Mouse (Mus musculus) testis, postnatal 14 days (tissue): ENCODE measurements around the gene Nwd1.
"Not testable (repeated sequence)": the region's sequence is repeated elsewhere in the genome, so short reads cannot be mapped to it uniquely, and the experiment has no call there.

Experiments used
- DNase-seq: peaks from one replicate; pipeline ENCODE4 v3.0.0; 2021; ENCODE audit warnings: low spot score

Gene Nwd1

DNA sequence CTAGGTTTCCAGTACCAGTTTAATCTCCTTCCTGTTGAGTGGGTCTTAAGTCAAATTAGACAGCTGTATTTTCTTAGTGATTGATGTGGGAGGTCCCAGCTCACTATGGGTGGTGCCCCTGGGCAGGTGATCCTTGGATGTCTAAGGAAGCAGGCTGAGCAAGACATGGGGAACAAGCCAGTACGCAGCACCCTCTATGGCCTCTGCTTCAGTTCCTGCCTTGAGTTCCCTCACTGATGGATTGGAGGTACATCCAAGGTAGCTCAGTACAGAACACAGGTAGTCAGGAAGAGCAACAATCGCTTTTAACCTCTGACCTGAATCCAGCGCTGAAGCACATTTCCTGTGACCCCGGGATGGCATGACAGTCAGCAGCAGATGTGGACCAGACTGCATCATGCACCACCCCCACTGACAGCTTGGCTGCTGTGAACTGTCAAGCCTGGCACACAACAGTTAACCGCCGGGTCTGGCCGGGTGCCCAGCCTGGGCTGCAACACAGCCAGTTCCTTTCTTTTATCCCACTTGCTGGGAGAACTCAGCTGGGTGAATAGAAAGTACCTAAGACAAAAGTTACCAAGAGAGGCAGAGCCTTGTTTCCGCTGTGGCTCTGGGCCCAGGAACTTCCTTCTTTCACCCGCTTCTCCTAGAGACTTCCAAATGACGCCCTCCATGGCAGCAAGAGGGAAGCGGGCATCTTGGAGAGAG lies at the start of gene Nwd1:
TSS of gene Nwd1 (plus strand) at position 652 of the 708 bp plus-strand sequence.
- peak; percentile 64 for DNase-seq

DNA sequence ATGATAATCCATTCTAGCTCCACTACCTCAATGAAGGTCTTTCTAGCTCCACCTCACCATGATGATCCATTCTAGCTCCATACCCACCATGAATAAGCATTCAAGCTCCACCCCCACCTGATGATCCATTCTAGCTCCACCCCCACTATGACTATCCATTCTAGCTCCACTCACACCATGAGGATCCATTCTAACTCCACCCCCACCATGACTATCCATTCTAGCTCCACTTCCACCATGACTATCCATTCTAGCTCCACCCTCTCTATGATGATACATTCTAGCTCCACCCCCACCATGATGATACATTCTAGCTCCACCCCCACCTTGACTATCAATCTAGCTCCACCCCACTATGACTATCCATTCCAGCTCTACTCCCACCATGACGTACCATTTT lies 3.6 kb upstream of the Nwd1 start:
- DNase-seq: no peak

DNA sequence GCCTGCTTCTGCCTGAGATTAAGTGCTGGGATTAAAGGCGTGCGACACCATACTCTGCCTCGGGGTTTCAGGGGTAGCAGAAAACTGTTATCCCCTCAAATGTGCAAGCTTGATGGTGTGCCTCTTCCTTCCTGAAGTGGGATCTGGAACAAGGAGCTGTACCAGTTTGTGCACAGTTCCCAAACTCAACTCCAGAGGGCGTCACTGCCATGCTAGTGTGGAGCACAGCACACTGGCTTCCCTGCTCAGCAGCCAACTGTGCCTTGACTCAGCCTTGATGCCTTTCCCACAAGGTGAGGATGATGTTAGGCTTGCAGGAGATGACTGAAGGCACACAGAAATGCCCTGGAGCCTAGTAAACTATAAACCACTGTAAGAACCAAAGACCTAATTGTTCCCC lies 1.9 kb upstream of the Nwd1 start:
- no peak for DNase-seq

DNA sequence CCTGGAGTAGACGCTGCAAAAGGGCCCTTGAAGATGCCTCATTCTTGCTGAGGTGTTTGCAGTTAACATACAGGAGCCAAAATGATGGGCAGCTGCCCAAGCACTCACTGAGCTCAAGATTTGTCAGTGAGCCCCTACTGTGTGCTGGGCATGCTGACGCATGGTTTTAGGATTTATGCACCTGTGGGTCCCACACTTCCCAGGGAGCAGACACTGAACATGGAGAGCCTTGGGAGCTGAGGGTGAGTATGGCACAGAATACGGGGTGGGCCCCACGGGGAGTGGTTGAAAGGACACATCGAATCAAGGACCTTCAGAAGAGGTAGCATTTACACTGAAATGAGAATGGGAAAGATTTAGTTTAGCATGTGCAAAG lies 245 bp downstream of the Nwd1 start:
- DNase-seq: no peak

DNA sequence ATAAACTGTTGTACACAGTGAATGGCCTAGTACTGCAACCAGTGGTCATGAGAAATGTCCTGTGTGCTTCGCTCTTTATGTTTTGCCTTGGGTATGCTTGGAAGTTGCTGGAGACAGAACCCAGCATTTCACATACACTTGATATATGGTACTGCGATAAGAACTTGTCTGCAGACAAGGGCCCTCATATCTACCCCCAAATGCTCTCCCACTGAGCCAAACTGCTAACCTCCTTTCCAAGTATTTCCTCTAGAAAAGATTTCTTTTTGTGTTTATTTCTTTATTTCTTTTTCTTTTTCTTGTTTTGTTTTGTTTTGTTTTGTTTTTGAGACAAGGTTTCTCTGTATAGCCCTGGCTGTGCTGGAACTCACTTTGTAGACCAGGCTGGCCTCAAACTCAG lies 4.2 kb downstream of the Nwd1 start:
- DNase-seq: no peak

DNA sequence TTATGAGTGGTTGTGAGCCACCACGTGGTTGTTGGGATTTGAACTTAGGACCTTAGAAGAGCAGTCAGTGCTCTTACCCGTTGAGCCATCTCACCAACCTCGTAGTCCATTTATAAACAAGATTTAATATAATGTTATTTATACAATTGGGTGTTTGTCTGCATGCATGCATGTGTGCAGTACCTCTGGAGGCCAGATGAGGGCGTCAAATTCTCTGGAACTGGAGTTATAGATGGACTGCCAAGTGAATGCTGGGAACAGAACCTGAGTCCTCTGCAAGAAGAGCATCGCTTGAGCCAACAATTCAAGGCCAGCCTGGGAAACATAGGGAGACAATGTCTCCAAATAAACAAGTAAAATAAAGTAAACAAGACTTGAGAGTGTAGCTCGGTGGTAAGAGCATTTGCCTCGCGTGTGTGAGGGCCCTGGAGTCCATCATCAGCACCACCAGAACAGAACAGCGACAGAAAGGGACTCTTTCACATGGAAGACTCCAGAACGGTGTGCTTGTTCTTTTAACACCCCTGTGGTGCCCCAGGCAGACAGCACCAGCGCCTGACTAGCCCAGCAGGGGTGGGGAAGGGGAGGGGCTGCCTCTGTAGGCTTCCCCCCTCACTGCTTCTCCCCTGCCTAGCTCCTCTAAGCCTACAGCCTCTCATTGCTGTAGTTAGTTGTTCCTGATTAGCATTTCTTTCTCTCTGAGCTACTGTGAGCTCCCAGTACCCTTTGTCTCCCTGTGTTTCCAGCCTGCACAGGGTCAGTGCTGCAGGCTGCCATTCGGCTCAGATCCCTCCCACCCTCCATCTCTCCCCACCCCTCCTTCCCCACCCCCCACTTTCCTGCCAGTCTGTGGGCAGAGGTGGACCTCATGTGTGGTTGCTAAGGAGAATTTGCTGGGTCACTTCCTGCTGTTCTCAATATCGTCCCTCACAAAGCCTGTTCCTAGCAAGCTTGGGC lies 8.3 kb downstream of the Nwd1 start:
- no peak for DNase-seq

DNA sequence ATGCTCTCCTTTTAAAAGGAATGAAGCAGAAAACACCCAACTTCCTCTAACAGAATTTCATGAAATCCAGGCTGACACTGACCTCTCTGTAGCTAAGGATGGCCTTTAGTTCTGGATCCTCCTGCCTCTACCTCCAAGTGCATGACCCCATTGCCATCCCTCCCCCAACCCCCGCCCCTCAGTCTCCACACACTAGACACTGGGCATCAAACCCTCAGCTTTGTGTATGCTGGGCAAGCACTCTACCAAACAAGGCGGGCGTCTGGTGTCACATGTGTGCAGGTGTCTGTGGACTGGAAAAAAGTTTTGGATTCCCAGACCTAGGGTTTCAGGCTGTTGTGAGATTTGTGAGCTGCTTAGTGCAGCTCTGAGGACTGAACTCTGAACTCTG lies 9.0 kb downstream of the Nwd1 start:
- DNase-seq: no peak

DNA sequence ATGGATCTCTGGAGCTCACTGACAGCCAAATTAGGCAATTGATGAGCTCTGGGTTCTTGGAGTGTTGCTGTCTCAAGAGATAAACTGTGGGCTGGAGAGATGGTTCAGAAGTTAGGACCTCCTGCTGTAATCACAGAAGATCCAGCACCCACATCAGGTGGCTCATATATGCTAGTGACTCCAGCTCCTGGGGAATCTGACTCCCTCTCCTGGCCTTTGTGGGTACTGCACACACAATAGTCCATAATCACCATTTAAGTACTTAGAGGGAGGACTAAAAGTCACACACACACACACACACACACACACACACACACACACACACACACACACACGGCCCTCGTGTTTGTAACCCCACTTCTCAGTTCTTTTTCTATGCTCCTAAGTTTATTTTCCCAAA lies 13.5 kb downstream of the Nwd1 start:
- no peak for DNase-seq

DNA sequence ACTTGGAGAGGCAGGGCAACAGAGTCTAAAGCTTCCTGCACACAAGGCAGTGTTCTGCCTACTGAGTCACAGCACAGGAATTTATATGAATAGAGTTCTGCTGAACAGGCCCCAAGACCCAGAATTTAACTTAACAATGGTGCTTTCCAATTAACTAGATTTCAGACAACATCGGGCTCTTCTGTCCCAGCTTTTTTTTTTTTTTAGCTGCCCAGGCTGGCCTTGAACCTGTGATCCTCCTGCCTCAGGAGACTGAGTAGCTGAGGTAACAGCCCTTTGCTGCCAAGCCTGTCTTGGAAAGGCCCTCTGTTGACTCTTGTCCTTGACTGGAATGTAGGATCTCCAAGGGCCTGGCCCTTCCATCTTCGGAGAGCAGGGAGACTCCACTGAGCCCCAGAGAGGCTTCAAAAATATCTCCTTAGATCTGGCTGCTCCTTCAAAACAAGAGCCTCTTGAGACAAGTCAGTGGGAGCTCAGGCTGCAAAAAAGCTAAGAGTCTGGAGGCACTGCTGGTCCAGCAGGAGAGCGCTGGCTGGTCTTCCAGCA lies 17.7 kb downstream of the Nwd1 start:
- DNase-seq: peak; percentile 48

DNA sequence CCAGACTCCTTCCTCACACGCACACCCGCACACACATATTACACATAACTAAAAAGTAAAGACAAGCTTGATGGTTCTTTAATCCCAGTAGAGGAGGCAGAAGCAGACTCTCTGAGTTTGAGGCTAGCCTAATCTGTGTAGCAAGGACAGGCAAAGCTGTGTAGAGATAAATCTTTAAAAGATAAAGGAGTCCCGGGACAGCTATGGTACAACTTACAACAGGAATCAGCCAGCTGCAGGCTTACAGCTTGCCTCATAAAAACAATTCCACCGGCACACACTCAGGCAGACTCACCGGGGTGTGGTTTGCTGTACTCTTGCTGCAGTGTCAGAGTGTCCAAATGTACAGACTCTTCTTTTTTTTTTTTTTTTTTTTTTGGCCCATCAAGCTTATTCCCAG lies 18.2 kb downstream of the Nwd1 start:
- DNase-seq: no peak

DNA sequence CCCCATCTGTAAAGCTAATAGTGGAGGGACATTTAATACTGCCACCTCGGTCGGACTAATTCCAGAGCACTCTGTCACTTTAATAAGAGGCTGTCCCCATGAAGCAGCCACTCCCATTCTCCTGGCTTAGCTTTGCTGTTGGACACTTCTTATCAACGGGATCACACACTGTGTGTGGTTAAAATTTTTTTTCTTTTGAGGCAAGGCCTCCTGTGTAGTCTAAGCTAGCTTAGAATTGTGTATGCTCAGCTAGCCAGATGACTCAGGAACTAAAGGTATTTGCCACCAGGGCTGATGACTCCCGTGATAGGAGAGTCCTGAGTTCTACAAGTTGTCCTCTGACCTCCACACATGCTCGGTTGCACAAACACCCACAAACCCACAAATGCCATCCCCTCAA lies 18.9 kb downstream of the Nwd1 start:
- no peak for DNase-seq

DNA sequence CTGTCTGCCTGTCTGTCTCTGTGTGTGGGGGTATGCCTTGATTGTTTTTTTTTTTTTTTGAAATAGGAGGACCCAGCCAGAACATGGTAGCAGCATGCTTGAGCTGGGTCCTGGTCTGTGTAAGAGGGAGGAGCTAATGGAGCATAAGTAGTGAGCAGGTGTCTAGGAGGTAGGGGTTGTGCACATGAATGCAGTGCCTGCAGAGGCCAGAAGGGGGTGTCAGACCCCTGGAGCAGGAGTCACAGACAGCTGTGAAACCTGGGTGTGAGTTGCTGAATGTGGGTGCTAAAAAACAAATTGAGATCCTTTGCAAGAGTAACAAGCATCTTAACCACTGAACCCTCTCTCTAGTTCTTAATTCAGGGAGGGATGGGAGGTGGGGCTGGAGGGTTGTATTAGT lies 22.4 kb downstream of the Nwd1 start:
- DNase-seq: no peak

DNA sequence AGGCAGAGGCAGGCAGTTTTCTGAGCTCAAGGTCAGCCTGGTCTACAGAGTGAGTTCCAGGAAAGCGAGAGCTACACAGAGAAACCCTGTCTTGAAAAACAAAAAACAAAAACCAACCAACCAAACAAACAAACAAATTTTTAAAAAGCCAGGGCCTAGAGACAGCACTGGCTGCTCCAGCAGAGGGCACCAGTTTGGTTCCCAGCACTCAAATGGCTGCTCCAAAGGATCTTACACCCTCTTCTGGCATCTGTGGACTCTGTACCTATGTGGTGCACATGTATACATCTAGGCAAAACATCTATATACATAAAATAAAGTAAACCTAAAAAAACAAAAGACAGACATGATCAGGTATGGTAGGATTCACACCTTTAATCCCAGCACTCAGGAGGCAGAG lies 26.3 kb downstream of the Nwd1 start:
- no peak for DNase-seq

DNA sequence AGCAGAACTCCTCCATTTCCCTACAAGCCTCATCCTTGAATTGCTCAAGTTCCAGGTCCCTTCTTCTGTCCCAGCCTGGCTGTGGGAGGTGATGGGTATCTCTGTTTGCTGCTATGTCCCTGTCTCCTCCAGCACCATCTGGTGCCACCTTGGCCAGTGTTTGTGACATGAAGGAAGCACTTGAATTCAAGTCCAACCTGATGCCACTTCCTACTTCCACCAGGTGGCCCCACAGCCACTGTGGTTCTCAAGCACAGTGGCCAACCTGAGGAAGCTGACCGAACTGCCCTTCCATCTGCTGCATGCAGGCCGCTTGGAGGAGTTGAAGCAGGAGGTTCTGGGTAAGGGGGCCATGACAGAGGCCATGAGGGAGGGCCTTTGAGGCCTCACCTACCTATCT lies 27.7 kb downstream of the Nwd1 start:
- no peak for DNase-seq

DNA sequence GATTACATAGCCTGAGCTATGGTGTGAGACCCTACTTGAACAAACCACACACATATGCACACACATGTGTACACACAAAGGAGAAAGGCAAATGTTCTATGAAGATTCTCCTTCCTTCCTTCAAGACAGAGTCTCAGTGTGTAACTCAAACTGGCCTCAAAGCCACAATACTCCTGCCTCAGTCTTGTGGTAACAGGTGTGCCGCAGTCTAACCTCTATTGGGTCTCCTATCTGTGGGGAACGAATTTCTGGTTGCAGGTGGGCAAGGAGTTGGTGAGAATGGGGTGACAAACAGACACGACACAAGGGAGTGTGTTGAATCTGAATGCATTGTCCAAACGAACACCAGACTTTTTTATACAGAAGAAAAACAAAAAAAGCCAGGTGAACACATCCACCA lies 29.9 kb downstream of the Nwd1 start:
- DNase-seq: no peak

DNA sequence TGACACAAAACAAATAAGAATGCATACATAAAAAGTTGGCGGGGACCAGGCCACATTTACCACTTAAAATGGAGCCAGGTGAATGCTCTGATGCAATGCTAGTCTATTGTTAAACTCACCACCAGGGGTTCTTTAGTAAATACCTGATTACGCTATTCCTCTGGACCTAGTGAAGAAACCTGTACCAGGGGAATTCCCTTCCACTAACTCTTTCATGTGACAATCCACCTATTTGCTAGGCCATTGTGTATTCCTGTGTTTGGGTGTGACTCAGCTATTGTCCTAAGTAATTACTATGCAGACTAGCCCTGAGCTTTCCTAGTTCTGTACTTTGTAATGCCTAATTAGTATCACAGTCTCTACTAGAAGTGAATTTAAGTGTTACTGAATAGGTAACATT lies 30.3 kb downstream of the Nwd1 start:
- DNase-seq: not testable (repeated sequence)

DNA sequence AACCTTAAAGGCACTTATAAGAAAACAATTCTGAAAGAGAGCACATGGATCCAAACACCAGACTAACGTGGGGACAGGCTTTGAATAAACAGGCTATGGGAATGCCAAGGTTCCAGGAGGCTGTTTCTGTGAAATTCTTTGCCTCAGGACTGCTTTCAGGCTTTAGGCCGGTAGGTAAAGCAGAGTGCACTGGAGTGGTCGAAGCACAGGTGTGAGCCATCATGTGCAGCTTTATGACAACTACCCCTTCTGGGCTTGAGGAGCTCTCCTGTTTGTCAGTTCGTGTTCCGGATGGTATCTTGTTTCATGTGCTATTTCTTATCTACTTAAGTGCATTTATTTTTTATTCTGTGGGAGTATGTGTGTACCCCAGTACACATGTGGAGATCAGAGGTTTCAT lies 30.8 kb downstream of the Nwd1 start:
- no peak for DNase-seq

DNA sequence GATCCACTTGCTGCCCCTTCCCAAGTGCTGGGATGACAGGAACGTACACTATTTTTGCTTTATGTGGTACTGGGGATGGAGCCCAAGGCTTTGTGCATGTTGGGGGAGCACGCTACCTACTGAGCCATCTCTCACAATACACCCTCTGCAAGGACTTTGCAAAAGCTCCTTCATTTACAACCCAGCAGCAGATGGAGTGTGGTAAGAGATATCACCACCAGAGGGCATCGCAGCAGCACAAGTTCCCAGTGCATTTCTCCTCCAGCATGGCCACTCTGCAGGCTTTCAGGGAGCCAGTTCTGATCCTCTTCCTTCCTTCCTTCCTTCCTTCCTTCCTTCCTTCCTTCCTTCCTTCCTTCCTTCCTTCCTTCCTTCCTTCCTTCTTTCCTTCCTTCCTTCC lies 33.6 kb downstream of the Nwd1 start:
- peak; percentile 51 for DNase-seq

DNA sequence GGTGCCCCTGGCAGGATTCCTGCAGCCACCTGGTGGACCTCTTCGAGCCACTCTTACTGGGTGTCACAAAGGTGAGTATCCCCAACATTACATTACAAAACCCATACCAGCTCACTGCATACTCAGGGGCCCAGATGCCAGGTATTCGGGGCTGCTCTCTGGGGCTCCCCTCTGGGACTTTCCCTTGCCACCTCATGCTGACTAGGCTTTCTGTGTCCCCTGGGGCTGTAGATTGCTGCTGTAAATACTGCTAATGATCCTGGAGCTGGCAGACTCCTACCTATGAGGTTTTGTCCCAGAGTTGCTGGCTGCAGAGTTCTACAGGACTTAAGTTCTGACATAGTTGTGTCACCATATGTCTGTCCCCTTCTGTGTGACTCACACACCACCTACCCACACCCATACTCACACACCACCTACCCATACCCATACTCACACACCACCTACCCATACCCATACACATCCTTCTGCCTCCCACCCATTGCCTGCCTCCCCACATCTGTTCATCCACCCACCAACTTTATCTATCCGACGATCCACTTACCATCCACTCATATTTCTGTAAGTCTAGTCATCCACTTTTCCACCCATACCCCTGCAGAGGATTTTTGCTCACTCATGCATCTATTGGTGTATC lies 35.7 kb downstream of the Nwd1 start:
- no peak for DNase-seq

DNA sequence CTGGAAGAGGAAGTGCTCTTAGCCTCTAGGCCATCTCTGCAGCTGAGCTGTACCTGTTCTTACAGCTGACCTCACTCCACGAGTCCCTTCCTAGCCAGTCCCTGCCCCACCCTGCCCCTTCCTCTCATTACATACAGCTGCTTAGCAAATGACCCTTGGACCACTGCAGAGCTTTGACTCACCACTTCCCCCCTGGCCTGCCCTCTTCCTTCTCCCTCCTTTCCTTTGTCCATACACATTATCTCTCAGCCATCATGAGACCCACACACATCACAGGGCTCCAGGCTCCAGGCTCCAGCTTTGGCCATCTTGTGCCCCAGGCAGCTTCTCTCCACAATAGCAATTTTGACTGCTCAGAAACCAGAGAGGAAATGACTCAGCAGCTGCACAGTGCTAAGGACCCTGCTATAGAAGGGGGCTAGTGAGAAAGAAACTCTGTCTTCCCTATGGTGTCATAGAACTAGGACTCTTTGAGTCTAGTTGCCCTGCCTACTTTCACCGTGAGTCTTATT lies 36.6 kb downstream of the Nwd1 start:
- no peak for DNase-seq

DNA sequence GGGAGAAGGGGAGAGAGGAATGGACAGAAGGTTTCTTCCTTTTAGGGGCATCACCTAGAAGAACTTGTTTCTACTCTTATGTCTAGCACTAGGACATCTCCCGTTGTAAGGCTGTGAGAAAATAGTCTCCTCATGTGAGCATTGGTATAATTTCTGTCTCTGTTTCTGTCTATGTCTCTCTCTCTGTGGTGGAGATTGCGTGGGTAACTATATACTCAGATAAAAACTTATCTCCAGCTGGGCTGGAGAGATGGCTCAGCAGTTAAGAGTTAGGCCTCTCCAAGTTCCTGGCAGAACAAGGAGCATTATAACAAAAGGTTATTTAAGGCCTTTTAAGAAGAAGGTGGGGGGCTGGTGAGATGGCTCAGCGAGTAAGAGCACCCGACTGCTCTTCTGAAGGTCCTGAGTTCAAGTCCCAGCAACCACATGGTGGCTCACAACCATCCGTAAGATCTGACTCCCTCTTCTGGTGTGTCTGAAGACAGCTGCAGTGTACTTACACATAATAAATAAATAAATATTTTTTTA lies 37.1 kb downstream of the Nwd1 start:
- DNase-seq: not testable (repeated sequence)

DNA sequence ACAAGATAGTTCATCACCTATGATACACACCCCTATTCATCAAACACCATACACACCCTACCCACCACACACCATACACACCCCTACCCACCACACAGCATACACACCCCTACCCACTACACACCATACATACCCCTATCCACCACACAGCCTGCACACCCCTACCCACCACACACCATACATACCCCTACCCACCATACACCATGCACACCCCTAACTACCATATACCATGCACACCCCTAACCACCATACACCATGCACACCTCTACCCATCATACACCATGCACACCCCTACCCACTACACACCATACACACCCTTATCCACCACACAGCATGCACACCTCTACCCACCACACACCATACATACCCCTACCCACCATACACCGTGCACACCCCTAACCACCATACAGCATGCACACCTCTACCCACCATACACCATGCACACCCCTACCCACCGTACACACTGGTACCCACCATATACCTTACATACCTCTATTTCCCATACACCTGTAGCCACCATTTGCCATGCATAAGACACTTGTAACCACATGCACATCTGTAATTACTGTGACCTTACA lies 51.9 kb downstream of the Nwd1 start:
- no peak for DNase-seq
